In the genomic region with DNA sequence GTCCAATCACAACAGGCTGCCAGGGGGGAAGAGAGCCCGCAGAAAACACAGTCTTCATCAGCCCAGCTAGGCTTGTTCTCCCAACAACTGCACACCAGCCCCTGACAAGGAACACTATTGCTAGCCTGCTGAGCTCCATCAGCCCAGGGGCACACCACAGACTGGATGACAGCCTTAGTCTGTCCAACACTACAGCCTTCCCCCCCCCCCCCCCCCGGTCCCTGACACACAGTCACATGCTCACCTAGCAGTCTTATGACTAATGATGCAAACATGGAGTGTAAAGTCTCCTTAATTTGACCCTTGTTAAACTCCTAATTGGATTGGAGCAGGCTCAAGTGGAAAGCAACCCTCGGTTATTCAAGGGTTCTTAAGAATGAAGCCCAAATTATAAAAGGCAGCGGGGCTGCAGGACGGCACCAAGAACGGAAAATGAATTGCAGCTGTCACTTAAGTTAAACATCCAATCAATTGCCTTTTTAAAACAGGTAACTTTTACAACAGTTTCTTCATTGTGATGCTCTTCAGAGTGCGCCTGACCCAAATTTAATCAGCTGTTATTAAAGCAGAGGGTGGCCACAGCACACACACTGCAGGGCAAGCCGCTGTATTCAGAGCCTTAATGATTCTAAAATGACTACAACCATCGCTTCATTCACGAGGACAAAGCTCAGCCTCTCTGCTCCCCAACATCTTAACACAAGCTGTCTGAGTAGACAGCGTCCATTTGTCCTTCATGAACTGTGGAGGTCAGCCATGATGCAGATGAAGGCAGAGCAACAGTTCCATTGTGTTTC, we compare ENCODE assay signal across 15 mouse cellular contexts. TPM values are rescaled to one million over a fixed set of nuclear protein-coding genes. Genes with fewer than 3 reads are reported as not detected.
A peak's percentile ranks its signal among the peaks of the same experiment; 100 is the strongest.
DNase-seq lines count a peak whose midpoint lies in the region; ATAC-seq and TF ChIP-seq lines count a peak whose summit lies in the region.
"Had no signal": no experiment of that assay in that cellular context is flagged by ENCODE, and none has a peak within 500 bp of the region (broad histone marks: within the 10 kb centered on the region; RNA-seq: fewer than 3 reads in every experiment).

No protein-coding gene starts in this region.

- TF ChIP-seq CTCF in forebrain, postnatal 0 days (IDR thresholded peaks at IDR 0.05; ENCODE audit: low read depth), result no peak
- TF ChIP-seq CTCF in cerebellum, adult 2 months (IDR thresholded peaks at IDR 0.05; ENCODE audit: borderline replicate concordance, insufficient read depth, low read depth, low read length), result no peak

- H3K4me2 ChIP-seq in neural tube, embryonic 11.5 days (ENCODE audit: low read depth), result no peak overlapping the region
- no peak overlapping the region for H3K4me2 ChIP-seq in forebrain, postnatal 0 days (ENCODE audit: low read depth)
- H3K4me2 ChIP-seq in midbrain, embryonic 12.5 days (replicated peaks), result peak overlapping the region; percentile 31
- no peak overlapping the region for H3K4me2 ChIP-seq in kidney, embryonic 15.5 days
- H3K4me2 ChIP-seq: liver, embryonic 11.5 days had no signal

- H3K9me3 ChIP-seq in neural tube, embryonic 11.5 days (ENCODE audit: control insufficient read depth, low read length), result no peaks in the 10 kb centered on the region
- no peaks in the 10 kb centered on the region for H3K9me3 ChIP-seq in forebrain, postnatal 0 days (ENCODE audit: low read length)
- no peaks in the 10 kb centered on the region for H3K9me3 ChIP-seq in midbrain, embryonic 12.5 days
- no peaks in the 10 kb centered on the region for H3K9me3 ChIP-seq in kidney, embryonic 15.5 days (replicated peaks)
- H3K9me3 ChIP-seq: megakaryocyte, embryonic 14.5 days had no signal

- H3K27me3 ChIP-seq in neural tube, embryonic 11.5 days (ENCODE audit: control insufficient read depth, insufficient read depth, low read length), result no peaks in the 10 kb centered on the region
- H3K27me3 ChIP-seq in forebrain, postnatal 0 days (ENCODE audit: insufficient read depth, low read length), result no peaks in the 10 kb centered on the region
- peaks cover 3% of the 10 kb centered on the region; the same call in 1 of the 2 replicates for H3K27me3 ChIP-seq in midbrain, embryonic 12.5 days
- no peaks in the 10 kb centered on the region for H3K27me3 ChIP-seq in kidney, embryonic 15.5 days
- no peaks in the 10 kb centered on the region for H3K27me3 ChIP-seq in cerebellum, adult 2 months (ENCODE audit: control insufficient read depth, insufficient read depth, low read length)
- H3K27me3 ChIP-seq: megakaryocyte, embryonic 14.5 days had no signal

- no peak overlapping the region for H3K27ac ChIP-seq in neural tube, embryonic 11.5 days (ENCODE audit: low read depth, low read length)
- H3K27ac ChIP-seq in forebrain, postnatal 0 days (ENCODE audit: low read depth, low read length), result 0 out of 2 replicates have a peak overlapping the region, but pooled peaks have one; percentile 31
- H3K27ac ChIP-seq in midbrain, embryonic 12.5 days (replicated peaks), result peak overlapping the region; percentile 79
- no peak overlapping the region for H3K27ac ChIP-seq in kidney, embryonic 15.5 days
- no peak overlapping the region for H3K27ac ChIP-seq in cerebellum, adult 2 months (ENCODE audit: insufficient read depth, low read length)

- H3K4me1 ChIP-seq in neural tube, embryonic 11.5 days (ENCODE audit: control insufficient read depth, insufficient read depth, low read length), result peaks cover 5% of the 10 kb centered on the region
- H3K4me1 ChIP-seq in forebrain, postnatal 0 days (ENCODE audit: insufficient read depth), result peaks cover 10% of the 10 kb centered on the region; the same call in 1 of the 2 replicates
- peaks cover 55% of the 10 kb centered on the region for H3K4me1 ChIP-seq in midbrain, embryonic 12.5 days
- H3K4me1 ChIP-seq in kidney, embryonic 15.5 days, result no peaks in the 10 kb centered on the region
- peaks cover 11% of the 10 kb centered on the region for H3K4me1 ChIP-seq in cerebellum, adult 2 months (ENCODE audit: control insufficient read depth, insufficient read depth, low read length)

- ATAC-seq in neural tube, embryonic 11.5 days (ENCODE audit: insufficient read depth, low FRiP score, low TSS enrichment), result peak; percentile 38
- ATAC-seq in forebrain, postnatal 0 days, result peak; percentile 38
- peak; percentile 90 for ATAC-seq in midbrain, embryonic 12.5 days (ENCODE audit: low FRiP score, low read depth)
- no peak for ATAC-seq in kidney, embryonic 15.5 days (replicated peaks; ENCODE audit: low FRiP score)

- TF ChIP-seq POLR2A in cerebellum, adult 2 months (IDR thresholded peaks at IDR 0.05; ENCODE audit: borderline replicate concordance, insufficient read depth, low read length), result no peak

- no peak overlapping the region for H3K9ac ChIP-seq in neural tube, embryonic 11.5 days (ENCODE audit: low read length)
- H3K9ac ChIP-seq in forebrain, postnatal 0 days, result no peak overlapping the region
- peak overlapping the region; percentile 0; the same call in 1 of the 2 replicates for H3K9ac ChIP-seq in midbrain, embryonic 12.5 days (replicated peaks)
- H3K9ac ChIP-seq in kidney, embryonic 15.5 days, result no peak overlapping the region

- no peak overlapping the region for H3K4me3 ChIP-seq in neural tube, embryonic 11.5 days (ENCODE audit: low read depth, low read length)
- H3K4me3 ChIP-seq in forebrain, postnatal 0 days (ENCODE audit: low read depth, low read length), result no peak overlapping the region
- H3K4me3 ChIP-seq in midbrain, embryonic 12.5 days, result no peak overlapping the region
- no peak overlapping the region for H3K4me3 ChIP-seq in kidney, embryonic 15.5 days (replicated peaks)
- H3K4me3 ChIP-seq in cerebellum, adult 2 months (replicated peaks; ENCODE audit: insufficient read depth, low read depth, low read length), result no peak overlapping the region
- H3K4me3 ChIP-seq: megakaryocyte, embryonic 14.5 days had no signal

- WGBS in neural tube, embryonic 11.5 days, result 41% methylated on average over 11 of the region's 11 CpGs
- WGBS in forebrain, postnatal 0 days, result 11% methylated on average over 11 of the region's 11 CpGs
- 8% methylated on average over 11 of the region's 11 CpGs for WGBS in midbrain, embryonic 12.5 days
- WGBS in kidney, embryonic 15.5 days, result 72% methylated on average over 11 of the region's 11 CpGs
- WGBS in cerebellum, adult 2 months, result 65% methylated on average over 11 of the region's 11 CpGs

- no peak for DNase-seq in neural tube, embryonic 11.5 days (ENCODE audit: low spot score)
- DNase-seq in neural tube, embryonic 10.5 days (ENCODE audit: extremely low spot score, low spot score), result no peak
- DNase-seq in forebrain, postnatal 0 days, result no peak
- DNase-seq in cerebellum, adult 9-10 months, result no peak
- no peak for DNase-seq in kidney, adult 11 months
- no peak for DNase-seq in cerebellum, adult 2 months
- DNase-seq: adrenal gland, postnatal 14 days; cerebellum, postnatal 14 days; heart, postnatal 14 days; kidney, postnatal 36 days; right cerebral cortex, postnatal 4 days had no signal

- H3K36me3 ChIP-seq in neural tube, embryonic 11.5 days (ENCODE audit: control insufficient read depth, insufficient read depth, low read length), result no peaks in the 10 kb centered on the region
- no peaks in the 10 kb centered on the region for H3K36me3 ChIP-seq in forebrain, postnatal 0 days (ENCODE audit: insufficient read depth)
- no peaks in the 10 kb centered on the region for H3K36me3 ChIP-seq in midbrain, embryonic 12.5 days
- H3K36me3 ChIP-seq in kidney, embryonic 15.5 days, result no peaks in the 10 kb centered on the region

RNA-seq across cellular contexts. Expression of a gene that starts 26.3 kb away (rescaled TPM):
- polyA plus RNA-seq in neural tube, embryonic 11.5 days (2014; fragmentation: Nextera tagmentation; extraction: Ambion mirVana), result 20.0 and 21.3 TPM in 2 replicates
- total RNA-seq in forebrain, postnatal 0 days (2014; rRNA removed), result 8.9 and 16.9 TPM in 2 replicates
- 10.0 and 13.5 TPM in 2 replicates for polyA plus RNA-seq in forebrain, postnatal 0 days (2015; fragmentation: Nextera tagmentation; extraction: Ambion mirVana)
- polyA plus RNA-seq in midbrain, embryonic 12.5 days (2016; fragmentation: Nextera tagmentation; extraction: Ambion mirVana), result 148 and 164 TPM in 2 replicates
- polyA plus RNA-seq in kidney, embryonic 15.5 days (2015; fragmentation: Nextera tagmentation; extraction: Ambion mirVana), result 0.98 and 1.8 TPM in 2 replicates
- 45.4 and 50.6 TPM in 2 replicates for polyA plus RNA-seq in cerebellum, adult 2 months (2012; rRNA removed)
- total RNA-seq: heart, postnatal 14 days had no signal

Comparison
In these comparisons a context has a peak if more than half of its experiments do, and no peak if none do; other contexts are left out.
1. H3K27ac ChIP-seq: peak in forebrain, postnatal 0 days (single experiment) and midbrain, embryonic 12.5 days (single experiment); none in neural tube, embryonic 11.5 days (single experiment), kidney, embryonic 15.5 days (single experiment) and cerebellum, adult 2 months (single experiment).